Mouse (Mus musculus) megakaryocyte, embryonic 14.5 days (primary cell): Measurements from ENCODE around the gene Errfi1.

ENCODE experiments used
- FLI1 ChIP-seq: IDR thresholded peaks from 2 replicates; pipeline ENCODE4 v1.6.1; 2012; ENCODE audit warnings: low read length, inconsistent platforms, mixed read lengths
- GATA1 ChIP-seq: IDR thresholded peaks from 3 replicates; pipeline ENCODE4 v1.6.1; 2012; ENCODE audit warnings: mixed read lengths, low read length, inconsistent platforms, borderline replicate concordance

GRCm38 (mm10) chr4:150831941-150832340 lies 21.8 kb upstream of the Errfi1 start:
- TF ChIP-seq GATA1 (no peak), FLI1 (no peak)
